Mouse (Mus musculus): ENCODE results near the gene Nuak2.

The Nuak2 gene

DNA sequence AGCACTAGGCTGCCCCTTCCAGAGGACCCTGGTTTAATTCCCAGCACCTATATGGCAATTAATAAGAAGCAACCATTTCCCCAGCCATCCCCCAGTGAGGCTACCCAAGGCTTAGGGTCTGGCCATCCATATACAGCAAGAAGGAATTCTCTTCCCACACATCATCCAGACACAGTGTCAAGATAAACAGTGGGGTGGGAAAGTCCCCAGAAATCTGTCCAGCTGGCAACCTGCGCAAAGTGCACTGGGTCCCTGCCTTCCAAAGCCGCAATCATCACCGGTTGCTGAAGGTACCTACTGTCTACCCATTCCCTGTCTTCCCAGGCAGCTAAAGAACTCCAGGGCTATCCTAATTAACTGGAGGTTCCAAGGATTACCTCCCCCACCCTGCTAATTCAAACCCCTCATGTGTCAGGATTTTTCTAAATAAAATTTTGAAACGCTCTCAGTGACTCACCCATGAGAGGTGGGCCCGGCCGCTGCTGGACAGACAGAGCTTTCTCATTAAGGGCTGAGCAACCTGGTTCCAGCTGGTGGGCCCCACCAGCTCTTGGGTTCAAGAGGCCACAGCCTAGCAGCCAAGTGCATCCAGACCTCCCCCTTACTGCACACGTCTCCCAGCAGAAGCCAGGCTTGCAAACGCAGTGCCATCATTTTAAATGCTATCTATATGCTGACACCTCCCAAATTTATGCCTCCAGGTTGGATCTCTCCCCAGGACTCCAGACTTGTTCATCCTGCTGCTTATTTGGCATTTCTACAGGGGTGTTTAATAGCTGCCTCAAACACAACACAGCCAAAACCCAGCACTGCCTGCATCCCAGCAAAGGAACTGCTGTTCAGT lies 60.5 kb downstream of the Nuak2 start:
- peak; percentile 71 for DNase-seq (ENCODE audit: low read depth, low spot score)

GRCm38 (mm10) chr1:132377055-132377365 lies 61.1 kb downstream of the Nuak2 start:
- no peak for DNase-seq (ENCODE audit: low read depth, low spot score)

- no peak for DNase-seq (ENCODE audit: low read depth, low spot score)
These were observed 61.9 kb downstream of the Nuak2 start for GRCm38 (mm10) chr1:132377811-132378210.

- no peak for DNase-seq (ENCODE audit: low read depth, low spot score)
These were observed 64.7 kb downstream of the Nuak2 start for GRCm38 (mm10) chr1:132380550-132381100.

GRCm38 (mm10) chr1:132381929-132382328 lies 66.0 kb downstream of the Nuak2 start:
- DNase-seq (ENCODE audit: low read depth, low spot score) = peak; percentile 82
